Mouse (Mus musculus) myocyte (in vitro differentiated cells): ENCODE measurements at regions not wholly inside any gene's neighbourhood (a gene's known extent, or its start where the extent isn't known, plus 50 kb on each side); places are given as distances from the start of the nearest gene placed in this dataset.

Experiments
- CEBPB ChIP-seq: IDR thresholded peaks from 2 replicates; pipeline ENCODE4 v1.6.1; 2011; ENCODE audit warnings: mild to moderate bottlenecking, moderate library complexity; ENCODE audit not compliant: poor library complexity, insufficient read depth, severe bottlenecking
- E2F4 ChIP-seq: IDR thresholded peaks from one replicate; pipeline ENCODE4 v1.6.1; 2011; ENCODE audit warnings: mild to moderate bottlenecking, control low read depth, moderate library complexity; ENCODE audit not compliant: insufficient read depth
- MAX ChIP-seq: IDR thresholded peaks from one replicate; pipeline ENCODE4 v1.6.1; 2011; ENCODE audit warnings: low read depth, mild to moderate bottlenecking, control low read depth
- MYOD1 ChIP-seq, 3 experiments: IDR thresholded peaks; one replicate each; pipeline ENCODE4 v1.6.1; 2011; ENCODE audit warnings: control low read depth in 2 of 3, low read depth in 2 of 3, mild to moderate bottlenecking in 2 of 3, moderate library complexity in 1 of 3; ENCODE audit not compliant: insufficient read length in 2 of 3, control insufficient read depth in 1 of 3
- POLR2A ChIP-seq: IDR thresholded peaks from one replicate; pipeline ENCODE4 v1.6.1; 2011; ENCODE audit warnings: low read depth, mild to moderate bottlenecking, control low read depth, moderate library complexity; ENCODE audit not compliant: insufficient read length
- POLR2AphosphoS2 ChIP-seq: IDR thresholded peaks from one replicate; pipeline ENCODE4 v1.6.1; 2011; ENCODE audit warnings: low read depth, control low read depth; ENCODE audit not compliant: insufficient read length
- SRF ChIP-seq: IDR thresholded peaks from one replicate; pipeline ENCODE4 v1.6.1; 2011; ENCODE audit warnings: low read depth; ENCODE audit not compliant: control insufficient read depth, insufficient read length
- TCF12 ChIP-seq: IDR thresholded peaks from one replicate; pipeline ENCODE4 v1.6.1; 2011; ENCODE audit warnings: mild to moderate bottlenecking, control low read depth; ENCODE audit not compliant: poor library complexity, insufficient read depth, severe bottlenecking
- USF1 ChIP-seq: IDR thresholded peaks from one replicate; pipeline ENCODE4 v1.6.1; 2011; ENCODE audit warnings: low read depth, mild to moderate bottlenecking, control low read depth, moderate library complexity

DNA sequence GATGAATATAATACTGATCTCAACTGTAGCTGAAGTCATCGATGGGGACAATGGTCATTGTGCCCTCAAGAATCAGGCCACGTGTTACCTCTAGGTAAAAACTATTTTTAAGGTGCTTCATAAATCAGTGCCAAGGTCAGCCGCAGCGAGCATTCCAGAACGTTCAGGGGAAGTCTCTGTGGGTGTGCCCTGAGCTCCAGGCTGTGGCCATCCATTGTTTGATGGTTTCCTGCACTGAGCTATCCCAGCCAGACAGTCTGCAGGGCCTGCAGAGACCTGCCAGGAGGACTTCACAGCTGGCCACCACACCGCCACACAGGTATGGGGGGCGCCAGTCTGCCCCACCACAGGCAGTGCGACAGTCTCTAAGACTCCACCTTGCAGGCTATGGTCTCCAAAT is 62.5 kb upstream of the Zfp637 start:
- TF ChIP-seq MAX: no peak
- TF ChIP-seq POLR2A: no peak
- TF ChIP-seq SRF: no peak
- TF ChIP-seq POLR2AphosphoS2: no peak
- no peak for TF ChIP-seq USF1
- TF ChIP-seq TCF12: no peak
- TF ChIP-seq MYOD1 (IDR thresholded peaks at IDR 0.05; ENCODE audit: control insufficient read depth in 1 of 3, insufficient read length in 2 of 3, low read depth in 2 of 3): no peak
- no peak for TF ChIP-seq CEBPB
- TF ChIP-seq E2F4: no peak
